Mouse (Mus musculus) heart, embryonic 13.5 days (tissue): ENCODE results near the gene Car2. TPM values are rescaled to one million over a fixed set of nuclear protein-coding genes. Genes with fewer than 3 reads are reported as not detected.

Source experiments
- ATAC-seq: fragments of 200-750 bp; cut with Nextera tagmentation; 2 replicates; pipeline ENCODE4 v1.8.0; 2017; ENCODE audit warnings: moderate TSS enrichment; ENCODE audit not compliant: insufficient number of reproducible peaks, low FRiP score, low TSS enrichment; ENCODE audit errors: extremely low read depth
- H3K27ac ChIP-seq: fragments of 300-500 bp; sonication (generic); replicated peaks from 2 replicates; pipeline ENCODE4 v1.5.1; 2015; ENCODE audit warnings: moderate library complexity, mild to moderate bottlenecking, inconsistent platforms
- H3K27me3 ChIP-seq: fragments of 300-500 bp; sonication (generic); replicated peaks from 2 replicates; pipeline ENCODE4 v1.6.1; 2015; ENCODE audit warnings: mild to moderate bottlenecking, inconsistent platforms
- H3K36me3 ChIP-seq: fragments of 300-500 bp; sonication (generic); 2 replicates; pipeline ENCODE4 v1.6.1; 2015; ENCODE audit warnings: mild to moderate bottlenecking, inconsistent platforms
- H3K4me1 ChIP-seq: fragments of 300-500 bp; sonication (generic); 2 replicates; pipeline ENCODE4 v1.6.1; 2015; ENCODE audit warnings: inconsistent platforms
- H3K4me2 ChIP-seq: fragments of 300-500 bp; sonication (generic); 2 replicates; pipeline ENCODE4 v1.6.1; 2015; ENCODE audit warnings: inconsistent platforms, mild to moderate bottlenecking, moderate library complexity
- H3K4me3 ChIP-seq: fragments of 300-500 bp; sonication (generic); 2 replicates; pipeline ENCODE4 v1.5.1; 2015; ENCODE audit warnings: moderate library complexity, mild to moderate bottlenecking, inconsistent platforms
- H3K9ac ChIP-seq: fragments of 300-500 bp; sonication (generic); 2 replicates; pipeline ENCODE4 v1.6.1; 2015; ENCODE audit warnings: inconsistent platforms, mild to moderate bottlenecking, moderate library complexity
- H3K9me3 ChIP-seq: fragments of 300-500 bp; sonication (generic); 2 replicates; pipeline ENCODE4 v1.6.1; 2016; ENCODE audit warnings: inconsistent platforms
- WGBS: fragments of 180-500 bp; shearing (Covaris S2); methylation state at CpG from one replicate; pipeline ENCODE4 v1.1.7; 2015; ENCODE audit warnings: mixed read lengths; 5-methylcytosine and 5-hydroxymethylcytosine counted together
- polyA plus RNA-seq: library from polyadenylated mRNA; unstranded; fragments of >200 nt; fragmentation: Nextera tagmentation; extraction: Ambion mirVana; gene quantifications from 2 replicates; pipeline ENCODE4 v1.2.1, GENCODE M21; 2015

The Car2 gene
- polyA plus RNA-seq = 130 and 134 TPM in 2 replicates

DNA sequence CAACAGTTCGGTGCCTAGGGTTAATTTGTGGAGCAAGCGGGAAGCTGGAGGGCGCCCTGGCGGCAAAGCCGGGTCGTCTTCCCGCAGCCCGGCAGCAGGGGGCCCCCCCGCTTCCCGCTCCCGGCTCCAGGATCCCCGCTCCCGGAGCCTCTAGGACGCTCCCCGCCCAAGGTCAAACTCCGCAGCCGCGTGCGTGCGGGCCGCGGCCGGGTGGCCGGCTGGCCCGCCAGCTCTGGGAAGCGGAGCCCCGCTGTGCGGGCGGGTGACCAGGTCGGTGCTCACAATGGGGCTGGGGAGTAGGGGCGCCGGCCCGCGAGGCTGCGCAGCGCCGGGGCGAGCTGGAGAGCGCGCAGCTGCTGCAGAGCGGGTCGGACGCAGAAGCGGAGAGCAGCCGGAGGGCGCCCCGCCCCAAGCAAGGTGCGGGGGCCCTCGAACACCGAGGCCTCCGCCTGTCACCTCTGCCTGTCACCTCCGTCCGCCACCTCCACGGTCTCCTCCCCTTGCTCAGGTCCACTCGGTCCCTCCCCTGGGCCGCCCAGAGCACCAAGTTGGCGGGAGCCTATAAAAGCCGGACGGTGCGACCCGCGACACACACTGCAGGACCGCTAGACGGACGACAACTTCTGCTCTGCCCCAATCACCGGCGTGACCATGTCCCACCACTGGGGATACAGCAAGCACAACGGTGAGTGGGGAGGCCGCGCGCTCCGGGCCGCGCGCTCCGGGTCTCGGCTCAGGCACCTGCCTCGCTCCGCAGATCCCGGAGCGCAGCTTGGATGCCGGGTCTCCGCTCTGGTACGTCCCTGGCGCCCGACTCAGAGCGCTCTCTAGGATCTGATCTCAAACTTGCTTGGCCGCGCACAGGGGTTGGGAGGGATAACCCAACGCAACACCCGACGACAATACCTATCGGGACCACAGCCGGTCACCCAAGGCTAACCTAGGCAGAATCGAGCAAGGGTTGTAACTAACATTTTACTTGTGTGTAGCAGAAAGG, at the start of gene Car2:
Gene Car2, plus strand, starts transcription at position 172 of the 997 bp plus-strand sequence.
- Histone ChIP-seq H3K4me3 (peak within 1 kb of the TSS; percentile 83), H3K27me3 (no peaks in the 10 kb centered on the region), H3K9ac (peak within 1 kb of the TSS; percentile 91), H3K27ac (peak within 1 kb of the TSS; percentile 76), H3K4me2 (peak within 1 kb of the TSS; percentile 74), H3K4me1 (peaks cover 18% of the 10 kb centered on the region), H3K36me3 (no peaks in the 10 kb centered on the region), H3K9me3 (no peaks in the 10 kb centered on the region)
- ATAC-seq = peak; percentile 74
- WGBS = under 1% methylated on average over 90 of the region's 95 CpGs

DNA sequence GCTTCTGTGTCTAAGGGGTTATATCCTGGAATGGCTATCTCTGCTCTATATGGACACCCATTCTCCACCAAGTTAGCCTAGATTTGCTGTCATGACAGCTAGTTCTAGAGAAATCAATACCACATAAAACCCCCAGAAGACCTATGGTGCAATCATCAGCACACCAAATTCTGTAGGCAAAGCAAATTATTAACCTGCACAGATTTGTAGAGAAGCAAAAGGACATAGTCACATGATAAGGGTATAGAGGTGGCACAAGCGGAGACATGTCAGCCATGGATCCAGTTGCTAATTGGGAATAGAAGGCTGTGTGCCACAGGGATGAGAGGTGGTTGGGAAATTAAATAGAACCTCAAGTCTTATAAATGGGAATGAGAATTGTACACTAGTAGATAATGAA, 47.1 kb upstream of the Car2 start:
- WGBS = 75% methylated on average over 1 of the region's 1 CpGs
- H3K4me1 ChIP-seq = no peaks in the 10 kb centered on the region
- no peaks in the 10 kb centered on the region for H3K27me3 ChIP-seq
- H3K4me2 ChIP-seq = no peak overlapping the region
- H3K4me3 ChIP-seq = no peak overlapping the region
- no peak overlapping the region for H3K9ac ChIP-seq
- H3K9me3 ChIP-seq = no peaks in the 10 kb centered on the region
- no peaks in the 10 kb centered on the region for H3K36me3 ChIP-seq
- no peak overlapping the region for H3K27ac ChIP-seq
- ATAC-seq = no peak

GRCm38 (mm10) chr3:14839466-14840118, 46.5 kb upstream of the Car2 start:
- Histone ChIP-seq H3K9me3 (no peaks in the 10 kb centered on the region), H3K27ac (no peak overlapping the region), H3K4me2 (no peak overlapping the region), H3K4me3 (no peak overlapping the region), H3K27me3 (no peaks in the 10 kb centered on the region), H3K4me1 (no peaks in the 10 kb centered on the region), H3K36me3 (no peaks in the 10 kb centered on the region), H3K9ac (no peak overlapping the region)
- no peak for ATAC-seq
- 65% methylated on average over 3 of the region's 3 CpGs for WGBS

GRCm38 (mm10) chr3:14848587-14849254, 37.4 kb upstream of the Car2 start:
- Histone ChIP-seq H3K9me3 (no peaks in the 10 kb centered on the region), H3K36me3 (no peaks in the 10 kb centered on the region), H3K4me2 (no peak overlapping the region), H3K27ac (no peak overlapping the region), H3K4me1 (no peaks in the 10 kb centered on the region), H3K27me3 (no peaks in the 10 kb centered on the region), H3K4me3 (no peak overlapping the region), H3K9ac (no peak overlapping the region)
- WGBS = 82% methylated on average over 2 of the region's 2 CpGs
- ATAC-seq = no peak

- H3K4me3 ChIP-seq = no peak overlapping the region
- no peaks in the 10 kb centered on the region for H3K9me3 ChIP-seq
- 61% methylated on average over 5 of the region's 5 CpGs for WGBS
- H3K27me3 ChIP-seq = no peaks in the 10 kb centered on the region
- no peak overlapping the region for H3K27ac ChIP-seq
- H3K4me2 ChIP-seq = no peak overlapping the region
- ATAC-seq = no peak
- no peaks in the 10 kb centered on the region for H3K4me1 ChIP-seq
- H3K9ac ChIP-seq = no peak overlapping the region
- no peaks in the 10 kb centered on the region for H3K36me3 ChIP-seq
Measured at GRCm38 (mm10) chr3:14853966-14854365, 32.1 kb upstream of the Car2 start.

- H3K9me3 ChIP-seq = no peaks in the 10 kb centered on the region
- no peak overlapping the region for H3K9ac ChIP-seq
- no peak overlapping the region for H3K4me3 ChIP-seq
- no peaks in the 10 kb centered on the region for H3K4me1 ChIP-seq
- H3K27me3 ChIP-seq = no peaks in the 10 kb centered on the region
- no peak overlapping the region for H3K27ac ChIP-seq
- WGBS = 56% methylated on average over 1 of the region's 1 CpGs
- H3K36me3 ChIP-seq = no peaks in the 10 kb centered on the region
- no peak overlapping the region for H3K4me2 ChIP-seq
- no peak for ATAC-seq
Measured at GRCm38 (mm10) chr3:14854446-14854845, 31.6 kb upstream of the Car2 start.

DNA sequence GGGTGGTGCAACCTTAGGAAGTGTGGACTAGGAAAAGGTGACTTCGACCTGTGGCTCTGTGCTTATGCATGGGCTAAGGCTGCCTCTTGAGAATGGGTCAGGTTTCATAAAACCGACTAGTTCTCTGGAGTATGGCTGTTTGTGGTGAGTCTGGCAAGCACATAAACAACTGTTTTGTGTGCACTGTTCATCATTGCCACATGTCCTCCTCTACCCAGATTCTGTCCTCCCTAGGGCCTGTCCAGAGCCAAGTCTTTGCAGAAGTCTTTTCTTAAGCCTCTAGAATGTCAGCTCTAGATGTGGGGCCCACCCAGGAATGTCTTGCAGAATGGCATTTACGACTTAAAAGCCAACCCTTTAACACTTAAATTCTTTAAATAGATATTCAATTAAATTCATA, 28.2 kb upstream of the Car2 start:
- no peak for ATAC-seq
- no peaks in the 10 kb centered on the region for H3K27me3 ChIP-seq
- no peak overlapping the region for H3K4me2 ChIP-seq
- H3K4me1 ChIP-seq = peaks cover 6% of the 10 kb centered on the region
- H3K9ac ChIP-seq = no peak overlapping the region
- H3K36me3 ChIP-seq = no peaks in the 10 kb centered on the region
- no peak overlapping the region for H3K4me3 ChIP-seq
- no peaks in the 10 kb centered on the region for H3K9me3 ChIP-seq
- 75% methylated on average over 3 of the region's 3 CpGs for WGBS
- no peak overlapping the region for H3K27ac ChIP-seq

GRCm38 (mm10) chr3:14860291-14860690, 25.8 kb upstream of the Car2 start:
- H3K36me3 ChIP-seq = no peaks in the 10 kb centered on the region
- WGBS = 51% methylated on average over 3 of the region's 3 CpGs
- no peak overlapping the region for H3K4me2 ChIP-seq
- H3K9me3 ChIP-seq = no peaks in the 10 kb centered on the region
- no peak for ATAC-seq
- peaks cover 10% of the 10 kb centered on the region for H3K4me1 ChIP-seq
- no peak overlapping the region for H3K4me3 ChIP-seq
- H3K27ac ChIP-seq = no peak overlapping the region
- no peak overlapping the region for H3K9ac ChIP-seq
- H3K27me3 ChIP-seq = no peaks in the 10 kb centered on the region

- ATAC-seq = no peak
- Histone ChIP-seq H3K36me3 (no peaks in the 10 kb centered on the region), H3K4me2 (no peak overlapping the region), H3K9me3 (no peaks in the 10 kb centered on the region), H3K27me3 (no peaks in the 10 kb centered on the region), H3K27ac (no peak overlapping the region), H3K4me1 (peaks cover 10% of the 10 kb centered on the region), H3K4me3 (no peak overlapping the region), H3K9ac (no peak overlapping the region)
- 76% methylated on average over 1 of the region's 1 CpGs for WGBS
Measured at GRCm38 (mm10) chr3:14861165-14861564, 24.9 kb upstream of the Car2 start.

DNA sequence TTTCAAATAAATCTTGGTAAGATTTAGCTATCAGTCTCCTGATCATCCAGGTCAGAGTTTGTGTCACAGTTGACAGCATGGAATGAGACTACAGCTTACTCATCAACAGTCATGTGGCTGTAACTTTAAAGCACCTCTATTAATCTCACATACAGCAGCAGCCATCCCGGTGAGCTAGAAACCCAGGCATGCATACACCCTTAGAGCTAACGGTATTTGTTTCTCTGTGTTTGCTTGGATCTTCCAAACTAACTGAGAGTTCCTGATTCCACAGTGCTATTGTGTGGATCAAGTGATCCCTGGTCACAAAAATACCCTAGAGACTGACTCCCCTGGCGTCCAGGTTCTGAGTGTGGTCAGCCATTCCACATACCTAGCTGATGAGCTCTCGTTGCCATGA, 24.3 kb upstream of the Car2 start:
- H3K4me3 ChIP-seq = no peak overlapping the region
- no peaks in the 10 kb centered on the region for H3K36me3 ChIP-seq
- ATAC-seq = no peak
- no peaks in the 10 kb centered on the region for H3K9me3 ChIP-seq
- H3K27me3 ChIP-seq = no peaks in the 10 kb centered on the region
- no peak overlapping the region for H3K9ac ChIP-seq
- 42% methylated on average over 4 of the region's 4 CpGs for WGBS
- H3K4me2 ChIP-seq = peak overlapping the region; percentile 84
- H3K27ac ChIP-seq = no peak overlapping the region
- H3K4me1 ChIP-seq = peaks cover 10% of the 10 kb centered on the region

- Histone ChIP-seq H3K27me3 (no peaks in the 10 kb centered on the region), H3K9me3 (no peaks in the 10 kb centered on the region), H3K4me3 (peak overlapping the region; percentile 49), H3K4me1 (peaks cover 10% of the 10 kb centered on the region), H3K4me2 (peak overlapping the region; percentile 84), H3K36me3 (no peaks in the 10 kb centered on the region), H3K9ac (peak overlapping the region; percentile 67), H3K27ac (no peak overlapping the region)
- WGBS = under 1% methylated on average over 9 of the region's 9 CpGs
- no peak for ATAC-seq
Measured at GRCm38 (mm10) chr3:14862654-14863021, 23.4 kb upstream of the Car2 start.
